Mouse (Mus musculus): Measurements from ENCODE around the gene Ppp1r14c.
"Not testable (repeated sequence)": the region's sequence is repeated elsewhere in the genome, so short reads cannot be mapped to it uniquely, and the experiment has no call there.

DNA sequence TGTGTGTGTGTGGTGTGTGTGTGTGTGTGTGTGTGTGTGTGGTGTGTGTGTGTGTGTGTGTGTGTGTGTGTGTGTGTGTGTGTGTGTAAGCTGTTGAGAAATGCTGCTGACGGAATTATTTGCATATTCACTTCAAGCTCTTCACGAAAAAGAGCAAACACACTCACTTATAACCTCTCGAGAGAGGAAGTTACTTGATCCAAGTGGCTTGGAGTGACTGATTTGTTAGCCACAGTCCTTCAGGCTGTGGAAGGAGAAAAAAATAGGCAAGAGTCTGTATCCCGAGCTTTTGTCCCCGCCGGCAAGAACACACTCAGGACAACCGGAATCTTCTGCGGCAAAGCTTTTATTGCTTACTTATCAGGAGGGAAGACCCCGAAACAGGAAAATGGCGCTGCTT lies 80.9 kb downstream of the Ppp1r14c start:
- not testable (repeated sequence) for TF ChIP-seq POLR2A, CTCF (IDR thresholded peaks at IDR 0.05; ENCODE audit: extremely low read depth, insufficient read depth, low read length)

Data from cortical plate, adult 2 months (tissue).